Mouse (Mus musculus) colon, adult 2 months (tissue): ENCODE measurements around the gene Kars. TPM values are rescaled to one million over a fixed set of nuclear protein-coding genes. Genes with fewer than 3 reads are reported as not detected.

Experiments
- polyA plus RNA-seq: library from polyadenylated mRNA; depleted of rRNA; stranded (reverse); fragments of >200 nt; gene quantifications from 2 replicates; pipeline ENCODE4 v1.2.3, GENCODE M21; 2012; rRNA removed

Gene Kars
- polyA plus RNA-seq, result 37.6 and 47.0 TPM in 2 replicates

GRCm38 (mm10) chr8:112010997-112011815 lies at the start of gene Kars, which contains the start of gene Terf2ip:
Gene Kars, minus strand, starts transcription at chr8:112011323.
Gene Terf2ip, plus strand, starts transcription at chr8:112011398.

GRCm38 (mm10) chr8:112014936-112015335 lies 3.8 kb upstream of the Kars start, which contains the start of gene Gm6793:
Gene Gm6793, minus strand, starts transcription at chr8:112015036.

GRCm38 (mm10) chr8:111992013-111992702 lies 19.0 kb downstream of the Kars start, which contains the start of gene Adat1:
Gene Adat1, minus strand, starts transcription at chr8:111992302.

Other genes starting within 250 kb of the Kars start
- gene Cfdp1, start 157.0 kb downstream of the Kars start, polyA plus RNA-seq, result 1.8 and 2.1 TPM in 2 replicates
- gene Tmem170, start 134.6 kb downstream of the Kars start, polyA plus RNA-seq, result 4.5 and 5.3 TPM in 2 replicates
- gene Chst5, start 100.9 kb downstream of the Kars start, polyA plus RNA-seq, result 2.0 TPM in 2 replicates
- gene Tmem231, start 77.4 kb downstream of the Kars start, polyA plus RNA-seq, result 4.2 and 5.7 TPM in 2 replicates
- 20.5 and 23.9 TPM in 2 replicates for gene Gabarapl2, start 70.6 kb downstream of the Kars start, polyA plus RNA-seq
- gene Adat1, start 19.0 kb downstream of the Kars start, polyA plus RNA-seq, result 1.6 and 1.8 TPM in 2 replicates
- 9.7 and 12.3 TPM in 2 replicates for gene Terf2ip, start 75 bp upstream of the Kars start, polyA plus RNA-seq
- not detected in 2 replicates for gene Gm6793, start 3.7 kb upstream of the Kars start, polyA plus RNA-seq